Mouse (Mus musculus): ENCODE measurements around the gene Ube2d3.
"Not testable (repeated sequence)": the region's sequence is repeated elsewhere in the genome, so short reads cannot be mapped to it uniquely, and the experiment has no call there.

Ube2d3 gene

DNA sequence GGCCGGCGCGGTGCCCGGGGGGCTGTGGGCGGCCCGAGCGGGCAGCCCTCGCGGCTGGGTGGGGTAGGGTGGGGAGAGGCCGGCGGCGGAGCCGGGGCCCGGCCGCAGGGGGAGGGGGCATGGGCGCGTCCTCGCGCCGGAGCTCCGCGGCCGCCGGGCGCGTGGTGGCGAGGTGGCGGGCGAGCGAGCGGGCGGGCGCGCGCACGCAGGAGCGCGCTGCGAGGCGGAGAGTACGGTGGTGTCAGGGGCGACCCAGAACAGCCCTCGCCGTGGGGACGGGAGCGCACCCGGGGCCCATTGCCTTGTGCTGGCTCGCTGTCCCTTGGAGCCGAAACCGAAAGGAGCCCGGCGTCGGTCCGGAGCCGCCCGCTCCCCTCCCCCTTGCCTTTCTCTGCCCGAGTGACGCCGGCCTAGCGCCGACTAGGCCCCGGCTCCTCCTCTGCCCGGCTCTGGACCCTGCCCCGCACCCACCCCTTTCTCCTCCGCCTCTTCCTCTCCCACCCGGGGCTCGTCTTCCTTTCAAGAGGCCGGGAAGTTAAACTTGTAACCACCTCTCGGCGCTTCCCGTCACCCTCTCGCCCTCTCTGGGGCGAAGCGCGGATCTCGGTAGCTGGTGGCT is 1.1 kb downstream of the Ube2d3 start:
- DNase-seq, result peak; percentile 77

DNA sequence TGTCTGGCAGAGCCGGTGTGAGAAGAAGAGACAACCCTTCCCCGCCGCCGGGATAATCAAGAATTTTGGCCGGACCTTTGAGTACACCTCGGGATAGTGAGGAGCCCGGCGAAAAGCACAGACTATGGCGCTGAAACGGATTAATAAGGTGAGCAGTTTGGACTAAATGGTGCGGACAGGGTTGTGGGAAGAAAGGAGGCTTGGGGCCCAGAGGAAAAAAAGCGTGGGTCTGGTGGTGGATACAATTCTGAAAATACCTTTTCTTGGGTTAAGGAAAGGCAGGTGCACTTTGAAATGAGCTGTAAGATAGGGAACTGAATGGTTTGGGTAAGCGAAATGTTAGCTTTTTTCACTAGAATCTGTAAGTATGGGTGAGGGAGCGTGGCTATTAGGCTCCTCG is 1.7 kb downstream of the Ube2d3 start:
- no peak for DNase-seq

DNA sequence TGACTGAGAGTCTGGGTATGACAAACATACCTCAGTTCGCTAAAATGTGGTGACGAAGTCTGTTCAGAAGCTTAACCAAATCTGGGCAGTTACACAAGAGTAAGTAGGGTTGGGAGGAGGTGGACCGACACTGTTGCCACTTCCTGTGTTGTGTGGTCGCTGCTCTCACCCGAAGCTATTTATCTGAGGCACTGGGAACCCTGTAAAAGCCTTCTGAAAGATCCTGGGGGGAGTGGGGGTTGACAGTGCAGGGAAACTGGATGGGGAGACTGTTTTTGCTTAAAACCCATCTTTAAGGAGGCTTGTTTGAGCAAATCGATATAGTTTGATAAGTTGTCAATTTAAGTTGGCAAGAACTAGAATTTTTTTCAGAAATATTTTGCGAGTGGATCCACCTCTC is 2.3 kb downstream of the Ube2d3 start:
- DNase-seq, result peak; percentile 11

DNA sequence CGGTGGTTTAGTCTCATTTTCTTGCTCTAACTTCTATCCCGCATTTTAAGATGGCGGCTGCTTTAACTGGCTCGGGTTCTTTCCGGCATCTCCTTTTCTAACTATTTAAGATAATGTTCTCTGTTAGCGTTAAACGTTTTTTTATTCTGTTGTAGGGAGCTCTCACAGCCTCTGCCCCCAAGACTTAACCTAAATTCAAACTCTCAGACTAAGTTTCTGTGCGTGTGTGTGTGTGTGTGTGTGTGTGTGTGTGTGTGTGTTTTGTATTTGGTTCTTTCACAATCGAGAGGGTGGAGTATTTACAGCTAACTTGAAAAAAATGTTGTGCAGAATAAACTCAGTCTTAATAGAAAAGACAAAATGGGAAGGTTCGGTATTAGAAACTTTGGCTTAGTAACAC is 2.7 kb downstream of the Ube2d3 start:
- DNase-seq, result no peak

DNA sequence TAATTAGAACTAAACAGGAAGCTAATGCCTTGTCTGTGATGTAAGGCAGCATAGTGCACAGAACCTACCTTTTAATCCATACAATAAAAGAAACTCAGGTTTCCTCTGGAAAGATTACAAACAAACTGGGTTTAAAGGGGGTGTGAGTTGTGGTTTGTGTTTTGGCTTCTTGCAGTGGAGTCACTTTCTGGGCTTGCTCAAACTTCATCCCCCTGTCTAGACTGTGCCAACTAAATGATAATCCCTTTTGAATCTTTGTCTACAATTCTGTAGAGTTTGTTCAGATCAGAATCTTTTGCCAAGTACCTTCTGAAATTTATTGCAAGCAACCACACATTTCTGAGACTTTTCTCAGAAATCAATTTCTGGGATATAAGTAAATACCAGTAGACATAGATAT is 7.0 kb downstream of the Ube2d3 start:
- no peak for DNase-seq

DNA sequence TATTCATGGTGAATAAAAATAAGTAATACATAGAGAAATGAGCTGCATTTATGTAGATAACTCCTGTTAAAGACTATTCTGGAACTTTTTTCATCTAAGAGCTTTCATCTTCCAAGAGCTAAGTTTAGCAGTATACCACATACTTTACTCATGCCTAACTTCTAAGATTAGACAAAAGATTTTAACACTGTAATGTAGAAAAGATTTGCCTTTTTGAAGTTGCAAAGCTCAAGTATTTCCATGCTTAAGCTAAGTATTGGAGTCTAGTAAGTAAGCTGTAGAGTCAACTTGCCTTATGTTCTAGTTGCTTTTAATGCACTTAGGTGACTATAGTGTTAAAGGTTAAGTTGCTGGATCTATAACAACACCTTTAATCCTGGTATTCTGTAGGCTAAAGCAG is 21.0 kb downstream of the Ube2d3 start:
- no peak for DNase-seq

DNA sequence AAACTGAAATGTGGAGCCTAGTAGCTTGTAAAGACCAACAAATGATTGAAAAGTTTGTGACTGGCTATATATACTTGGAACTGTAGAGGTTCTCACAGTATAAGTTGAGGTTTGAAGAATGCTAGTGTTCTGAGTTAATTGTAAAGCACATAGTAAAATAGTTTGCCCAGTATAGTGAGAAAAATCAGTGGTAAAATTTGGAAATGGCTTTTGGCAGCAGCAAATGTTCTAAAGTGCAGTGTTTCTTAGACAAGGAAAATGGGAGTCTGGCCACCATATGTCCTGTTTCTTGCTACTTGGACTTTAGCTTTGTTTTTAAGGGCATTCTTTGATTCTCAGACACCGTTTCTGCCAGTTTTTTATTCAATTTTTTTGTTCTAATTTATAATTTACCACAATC is 30.5 kb downstream of the Ube2d3 start:
- DNase-seq, result no peak

DNA sequence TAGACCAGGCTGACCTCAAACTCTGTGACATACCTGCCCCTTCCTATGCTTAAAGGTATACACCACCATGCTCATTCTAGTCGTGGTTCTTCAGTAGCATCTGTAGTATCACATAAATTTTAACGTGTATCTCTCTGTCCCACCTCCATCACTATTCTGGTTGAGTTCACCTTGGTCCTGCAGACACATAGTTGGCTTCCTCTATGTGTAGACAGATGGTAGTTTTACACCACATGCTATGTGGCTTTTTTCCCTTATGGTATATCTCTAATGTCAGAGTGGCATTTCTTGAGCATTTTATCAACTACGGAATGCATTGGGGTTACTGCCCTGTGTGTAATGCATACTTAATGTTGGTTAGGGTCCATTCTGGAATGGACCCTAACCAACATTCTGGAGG is 31.2 kb downstream of the Ube2d3 start:
- no peak for DNase-seq

DNA sequence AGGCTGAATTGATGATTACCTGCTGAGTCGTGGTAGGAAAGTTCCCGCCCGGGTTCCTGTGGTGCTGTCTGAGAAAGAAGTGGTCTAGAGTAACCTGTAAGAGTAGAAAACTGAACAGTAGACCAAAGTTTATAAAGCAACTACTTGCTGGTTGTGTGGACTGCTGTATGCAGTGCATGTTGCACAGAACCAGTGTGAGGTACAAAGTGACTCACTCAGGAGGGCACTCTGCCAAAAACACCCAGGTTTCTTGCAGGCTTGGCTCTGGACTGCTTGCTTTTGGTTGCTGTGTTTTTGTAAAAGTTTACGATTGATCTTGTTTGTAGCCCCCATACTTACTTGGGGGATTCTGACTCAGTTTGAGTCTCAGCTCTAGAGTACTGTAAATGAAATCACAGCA is 32.0 kb downstream of the Ube2d3 start:
- DNase-seq, result peak; percentile 55

DNA sequence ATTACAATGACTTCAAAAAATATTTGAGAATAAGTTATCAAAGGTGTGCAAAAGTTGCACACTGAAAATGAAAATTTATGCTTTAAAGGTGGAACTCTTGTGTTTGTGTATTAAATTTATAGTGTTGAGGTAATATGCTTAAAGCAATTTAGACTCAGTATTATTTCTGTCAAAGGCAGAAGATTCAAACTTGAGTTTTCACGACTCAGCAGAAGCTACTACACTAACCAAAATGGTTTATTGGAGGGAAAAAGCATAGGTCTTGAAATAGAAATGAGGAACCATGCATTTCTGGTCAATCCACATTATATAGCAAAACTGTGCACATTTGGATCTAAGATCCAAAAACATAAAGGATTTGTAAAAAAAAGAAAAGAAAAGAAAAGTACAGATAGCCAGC is 32.9 kb downstream of the Ube2d3 start:
- no peak for DNase-seq

DNA sequence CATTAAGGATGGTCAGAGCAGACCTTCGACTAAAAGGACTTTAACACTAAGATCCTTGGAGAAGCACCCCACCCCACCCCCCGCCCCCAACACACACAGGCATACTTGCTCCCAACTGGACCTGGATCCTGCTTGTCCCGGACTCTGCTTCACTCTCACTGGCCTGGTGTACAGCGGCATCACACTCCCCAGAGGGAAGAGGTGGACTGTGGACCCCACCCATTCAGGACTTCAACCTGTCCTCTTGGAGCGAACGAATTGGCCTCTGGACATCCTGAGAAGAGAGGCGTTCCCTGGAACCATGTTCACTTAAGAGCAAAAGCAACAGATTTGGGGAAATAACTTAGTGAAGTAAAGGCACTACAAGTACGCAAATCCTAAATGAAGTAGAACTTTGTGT is 37.1 kb downstream of the Ube2d3 start:
- DNase-seq, result no peak

DNA sequence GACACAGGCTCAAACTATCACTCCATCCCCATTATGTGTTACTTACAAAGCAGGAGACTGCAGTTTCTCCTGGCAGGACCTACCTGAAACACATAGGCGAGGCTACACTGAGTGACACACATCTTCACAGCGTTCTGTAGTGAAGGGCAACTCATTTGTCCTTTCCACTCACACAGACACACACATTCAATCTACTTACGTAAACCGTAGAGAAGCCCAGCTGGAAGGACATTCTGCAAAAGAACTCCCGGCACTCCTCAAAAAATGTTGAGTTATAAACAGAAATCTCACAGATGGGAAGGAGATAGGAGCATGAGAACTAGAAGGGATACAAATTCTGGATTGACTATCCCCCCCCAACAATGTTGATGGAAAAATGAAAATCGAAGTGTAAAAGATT is 38.3 kb downstream of the Ube2d3 start:
- DNase-seq, result peak; percentile 26

DNA sequence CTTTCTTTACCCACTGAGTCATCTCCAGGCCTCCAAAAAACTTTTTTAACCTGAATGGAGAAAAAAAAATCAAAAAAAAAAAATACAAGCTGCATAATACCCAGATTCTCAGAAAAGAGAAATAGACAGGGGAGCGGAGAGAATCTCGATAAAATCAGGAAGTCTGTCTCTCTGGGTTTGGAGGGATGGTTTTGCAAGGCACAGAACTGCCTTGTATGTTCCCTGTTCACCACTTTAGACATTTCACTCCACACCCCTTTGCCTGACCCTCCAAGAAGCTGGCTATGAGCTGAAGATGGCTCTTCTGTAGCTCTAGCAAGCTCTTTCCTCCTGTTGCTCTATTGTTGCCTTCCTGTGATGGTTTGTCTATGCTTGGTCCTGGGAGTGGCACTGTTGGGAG is 39.0 kb downstream of the Ube2d3 start:
- DNase-seq, result no peak

DNA sequence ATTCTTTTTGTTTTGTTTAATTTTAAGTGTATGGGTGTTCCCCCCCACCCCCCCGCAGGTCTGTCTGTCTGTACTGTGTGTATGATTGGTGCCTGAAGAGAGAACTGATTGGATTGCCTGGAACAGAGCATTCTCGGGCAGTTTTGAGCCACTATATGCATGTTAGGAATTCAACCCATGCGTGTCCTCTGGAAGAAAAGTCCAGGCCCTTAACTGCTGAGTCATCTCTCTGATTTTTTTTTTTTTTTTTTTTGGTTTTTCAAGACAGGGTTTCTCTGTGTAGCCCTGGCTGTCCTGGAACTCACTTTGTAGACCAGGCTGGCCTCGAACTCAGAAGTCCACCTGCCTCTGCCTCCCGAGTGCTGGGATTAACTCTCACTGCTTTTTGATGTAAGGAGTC is 41.1 kb downstream of the Ube2d3 start:
- DNase-seq, result not testable (repeated sequence)

DNA sequence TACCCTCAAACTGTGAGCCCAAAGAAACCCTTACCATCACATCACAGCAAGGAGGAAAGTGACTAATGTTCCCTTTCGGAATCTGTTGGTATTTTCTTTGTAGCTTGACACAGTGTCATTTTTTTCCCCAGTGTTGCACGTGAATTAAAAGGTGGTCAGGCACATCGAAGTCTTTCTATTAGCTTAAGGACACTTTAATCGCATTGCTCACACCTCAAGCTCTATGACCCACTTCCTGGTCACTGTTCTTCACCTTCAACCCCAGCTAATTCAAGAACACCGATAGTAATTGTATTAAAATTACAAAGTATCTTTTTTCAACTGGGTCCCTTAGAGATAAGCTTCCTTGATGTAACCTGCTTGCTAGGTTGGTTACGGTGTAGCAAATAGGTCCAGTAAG is 42.8 kb downstream of the Ube2d3 start:
- DNase-seq, result no peak

DNA sequence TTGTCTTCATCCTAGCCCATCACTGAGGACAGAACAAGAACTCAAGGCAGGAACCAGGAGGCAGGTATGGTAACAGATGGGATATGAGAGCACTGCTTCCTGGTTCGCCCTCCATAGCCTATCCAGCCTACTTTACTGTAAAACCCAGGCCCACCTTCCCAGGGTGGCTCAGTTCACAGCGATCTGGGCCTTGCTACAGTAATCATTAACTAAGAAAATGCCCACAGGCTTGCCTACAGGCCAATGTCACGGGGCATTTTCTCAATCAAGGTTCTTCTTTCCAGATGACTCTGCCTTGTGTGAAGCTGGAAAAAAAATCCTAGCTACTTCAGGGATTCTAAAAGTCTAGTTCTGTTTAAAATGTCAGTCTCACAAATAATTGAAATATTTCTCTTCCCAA is 43.7 kb downstream of the Ube2d3 start:
- DNase-seq, result no peak

DNA sequence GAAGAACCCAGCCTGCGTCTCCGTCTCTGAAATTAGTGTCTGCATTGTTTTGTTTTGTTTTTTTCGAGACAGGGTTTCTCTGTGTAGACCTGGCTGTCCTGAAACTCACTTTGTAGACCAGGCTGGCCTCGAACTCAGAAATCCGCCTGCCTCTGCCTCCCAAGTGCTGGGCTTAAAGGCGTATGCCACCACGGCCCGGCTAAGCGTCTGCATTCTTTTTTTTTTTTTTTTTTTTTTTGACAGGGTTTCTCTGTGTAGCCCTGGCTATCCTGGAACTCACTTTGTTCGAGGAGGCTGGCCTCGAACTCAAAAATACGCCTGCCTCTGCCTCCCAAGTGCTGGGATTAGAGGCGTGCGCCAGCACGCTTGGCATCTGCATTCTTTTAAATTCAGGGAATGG is 46.7 kb downstream of the Ube2d3 start:
- DNase-seq, result not testable (repeated sequence)

DNA sequence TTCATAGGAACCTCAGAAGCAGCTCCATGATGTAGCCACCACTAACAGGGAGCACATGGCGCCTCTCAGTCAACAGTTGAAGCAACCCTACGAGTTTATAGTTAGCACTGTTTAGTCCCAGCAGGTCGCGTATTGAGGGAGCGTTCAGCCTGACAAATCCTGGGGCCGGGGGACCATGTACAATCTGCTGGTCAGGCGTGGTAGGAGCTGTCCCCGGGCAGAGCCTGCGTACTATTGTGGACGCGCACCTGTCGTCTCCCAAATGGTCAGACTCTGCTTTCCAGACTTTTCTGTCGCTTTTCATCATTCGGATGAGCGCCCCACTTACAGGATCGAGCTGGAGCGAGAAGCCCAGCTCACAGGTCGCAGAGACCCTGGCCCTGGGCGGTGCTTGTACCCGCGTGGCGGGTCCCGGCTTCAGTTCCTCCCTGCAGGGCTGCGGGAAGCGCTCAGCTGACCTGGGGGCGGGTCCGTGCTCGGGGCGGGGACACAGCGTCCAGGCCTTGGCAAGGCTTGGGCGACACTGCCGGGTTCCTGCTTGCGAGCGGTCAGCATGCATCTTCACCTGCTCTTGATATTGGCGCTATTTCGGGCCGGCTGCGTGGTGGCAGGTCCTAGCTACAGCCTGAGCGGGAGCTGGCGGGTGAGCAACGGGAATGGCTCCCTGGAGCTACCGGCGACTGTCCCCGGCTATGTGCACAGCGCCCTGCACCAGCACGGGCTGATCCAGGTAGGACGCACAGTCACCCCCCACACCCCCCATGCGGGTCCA is 47.4 kb downstream of the Ube2d3 start, which contains the start of gene Manba:
Manba (plus strand) TSS at position 484 of the 772 bp plus-strand sequence.
- DNase-seq, result peak; percentile 76

DNA sequence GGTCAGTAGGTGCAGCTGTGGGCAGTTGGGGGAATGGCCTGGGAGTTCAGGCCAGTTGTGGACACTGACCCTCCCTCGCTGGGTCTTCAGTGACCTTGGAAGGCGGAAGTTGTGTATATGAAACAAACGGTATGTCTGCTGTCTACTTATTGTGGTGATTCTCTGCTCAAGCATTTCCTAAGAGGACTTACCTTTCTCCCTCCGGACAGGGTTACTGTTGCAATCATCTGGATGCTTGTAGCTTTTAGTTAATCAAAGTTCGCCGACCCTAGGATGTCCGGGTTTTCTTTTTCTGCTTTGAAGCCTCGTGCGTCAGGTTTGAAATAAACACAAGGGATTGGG is 47.9 kb downstream of the Ube2d3 start:
- DNase-seq, result no peak

DNA sequence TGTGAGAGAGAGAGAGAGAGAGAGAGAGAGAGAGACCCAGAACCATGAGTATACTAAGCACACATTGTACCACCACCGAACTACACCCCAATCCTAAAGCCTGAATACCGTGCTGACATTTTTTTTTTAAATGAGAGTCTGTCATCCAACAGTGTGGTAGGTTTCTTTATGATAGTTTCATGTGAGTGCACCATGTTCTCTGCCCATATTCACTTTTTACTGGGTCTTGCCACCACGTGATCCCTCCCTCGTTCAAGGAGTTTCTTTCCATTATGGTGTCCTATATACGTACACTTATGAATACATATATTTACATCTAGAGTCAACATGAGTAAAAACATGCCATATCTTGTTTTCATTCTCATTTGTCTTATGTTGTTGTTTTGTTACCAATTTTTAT is 48.4 kb downstream of the Ube2d3 start:
- DNase-seq, result no peak

DNA sequence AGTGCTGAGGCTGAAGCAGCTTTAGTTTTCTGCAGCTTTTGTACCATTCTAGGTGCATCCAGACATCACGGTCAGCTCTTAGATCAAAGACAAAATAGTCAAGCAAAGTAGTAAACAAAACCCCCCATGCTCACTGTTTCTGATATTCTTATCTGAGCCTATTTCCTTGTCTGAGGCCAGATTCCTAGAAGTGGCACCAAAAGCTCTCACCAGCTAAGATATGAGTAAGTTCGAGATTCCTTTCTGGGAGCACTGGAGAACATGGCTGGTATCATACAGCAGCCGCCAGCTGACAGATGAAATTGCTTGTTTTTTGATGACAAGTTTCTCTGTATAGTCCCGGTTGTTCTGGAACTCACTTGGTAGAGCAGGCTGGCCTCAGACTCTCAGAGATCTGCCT is 49.9 kb downstream of the Ube2d3 start:
- no peak for DNase-seq

DNA sequence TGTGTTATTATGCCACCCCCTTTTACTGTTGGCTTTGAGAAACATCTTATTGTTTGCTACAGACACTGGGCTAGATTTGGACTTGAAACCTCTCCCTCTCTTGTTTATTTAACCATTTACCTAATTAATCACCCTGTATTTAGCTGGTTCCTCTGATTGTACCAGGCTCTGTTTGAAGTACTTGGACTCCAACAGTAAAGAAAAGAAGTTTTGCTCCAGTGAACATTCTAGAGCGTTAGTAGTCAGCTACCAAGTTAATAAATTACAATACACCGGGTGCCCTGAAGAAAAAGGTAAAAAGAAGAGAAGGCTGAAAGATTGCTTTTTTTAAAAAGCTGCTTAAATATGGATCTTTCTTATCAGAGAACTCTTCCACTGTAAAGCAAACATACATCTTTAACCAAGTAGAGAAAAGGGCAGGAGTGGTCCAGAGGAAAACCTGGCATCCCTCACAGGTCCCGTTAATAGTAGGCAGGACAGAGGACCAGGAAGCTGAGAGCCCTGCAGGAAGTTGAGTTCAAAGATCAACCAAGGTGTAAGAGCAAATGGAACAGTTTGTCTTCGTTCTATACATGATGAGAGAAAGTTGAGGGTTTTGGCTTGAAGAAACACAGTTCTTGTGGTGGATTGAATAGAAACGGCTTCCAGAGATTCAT is 52.0 kb downstream of the Ube2d3 start:
- DNase-seq, result no peak

DNA sequence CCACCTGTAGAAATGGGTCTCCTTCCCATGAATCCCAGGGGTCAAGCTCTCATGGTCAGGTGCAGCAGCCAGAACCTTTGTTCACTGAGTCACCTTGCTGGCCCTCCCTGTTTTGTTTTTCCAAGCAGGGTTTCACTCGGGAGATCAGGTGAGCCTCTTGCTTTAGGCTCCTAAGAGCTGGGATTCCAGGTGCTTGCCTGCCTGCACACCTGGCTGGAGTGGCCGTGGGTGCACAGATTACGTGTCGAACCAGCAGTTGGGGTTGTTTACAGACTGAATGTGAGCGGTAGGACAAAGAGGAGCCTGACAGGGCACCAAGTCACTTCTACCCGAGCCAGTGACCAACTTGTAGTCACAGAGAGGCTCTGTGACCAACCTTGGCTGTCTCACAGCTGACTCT is 53.2 kb downstream of the Ube2d3 start:
- DNase-seq, result no peak

DNA sequence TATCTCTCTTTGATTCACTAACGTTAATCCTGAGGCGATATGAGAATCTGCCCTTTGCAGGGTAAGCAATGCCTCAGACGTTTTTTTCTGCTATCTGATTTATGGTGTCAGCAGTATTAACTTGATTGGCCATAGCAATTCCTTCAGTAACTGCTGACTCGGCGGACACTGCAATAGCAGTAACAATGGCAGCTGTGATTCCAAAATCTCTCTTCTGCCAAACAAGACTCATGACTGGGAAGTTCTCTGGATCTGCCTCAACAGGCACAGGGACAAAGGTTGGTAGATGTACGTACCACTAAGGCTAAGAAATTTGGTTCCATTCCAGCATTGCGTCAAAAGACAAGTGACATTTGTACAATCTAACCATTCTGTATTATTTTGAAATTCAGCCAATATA is 55.4 kb downstream of the Ube2d3 start:
- DNase-seq, result not testable (repeated sequence)

Measured in right cerebral cortex, postnatal 25 days (tissue).